Mouse (Mus musculus): Measurements from ENCODE around the gene Pde8b. TPM values are rescaled to one million over a fixed set of nuclear protein-coding genes. Genes with fewer than 3 reads are reported as not detected.

Gene Pde8b
- polyA plus RNA-seq, 1 experiment = 0.88 TPM

DNA sequence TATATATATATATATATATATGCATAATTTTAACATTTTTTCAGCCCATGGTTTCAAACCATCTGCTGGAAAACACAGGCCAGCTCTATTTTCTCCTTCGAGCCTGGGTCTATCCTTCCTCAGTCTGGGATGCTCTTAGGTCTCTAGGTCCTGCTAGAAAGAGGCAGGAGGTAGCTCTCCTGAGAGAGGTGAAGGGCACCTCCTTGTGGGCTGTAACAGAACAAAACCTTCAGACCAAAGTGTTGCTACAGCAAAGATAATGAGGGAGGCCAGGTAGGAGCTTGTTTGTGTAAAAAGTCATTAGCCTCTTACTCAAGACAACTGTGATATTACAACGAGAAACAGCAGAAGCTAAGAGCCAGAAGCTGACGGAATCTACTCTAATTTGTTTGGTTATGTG lies 140.6 kb downstream of the Pde8b start:
- Histone ChIP-seq H3K27me3 (ENCODE audit: control insufficient read depth, insufficient read depth, low read length) (no peaks in the 10 kb centered on the region), H3K4me3 (ENCODE audit: control insufficient read depth, insufficient read depth, low read length) (no peak overlapping the region), H3K36me3 (ENCODE audit: control insufficient read depth, insufficient read depth, low read length) (no peaks in the 10 kb centered on the region), H3K27ac (ENCODE audit: control insufficient read depth, insufficient read depth, low read length) (no peak overlapping the region), H3K4me1 (replicated peaks; ENCODE audit: control insufficient read depth, insufficient read depth, low read length) (no peaks in the 10 kb centered on the region)
- no peak for DNase-seq
- 78% methylated on average over 3 of the region's 3 CpGs for WGBS
- TF ChIP-seq CTCF (IDR thresholded peaks at IDR 0.05; ENCODE audit: borderline replicate concordance, control insufficient read depth, extremely low read depth, insufficient read depth, low read length, poor library complexity) (no peak), POLR2A (IDR thresholded peaks at IDR 0.05; ENCODE audit: control insufficient read depth, extremely low read depth, insufficient read depth, low read length, poor library complexity) (no peak)

- Histone ChIP-seq H3K27ac (ENCODE audit: control insufficient read depth, insufficient read depth, low read length) (no peak overlapping the region), H3K4me3 (ENCODE audit: control insufficient read depth, insufficient read depth, low read length) (no peak overlapping the region), H3K36me3 (ENCODE audit: control insufficient read depth, insufficient read depth, low read length) (no peaks in the 10 kb centered on the region), H3K4me1 (replicated peaks; ENCODE audit: control insufficient read depth, insufficient read depth, low read length) (no peaks in the 10 kb centered on the region), H3K27me3 (ENCODE audit: control insufficient read depth, insufficient read depth, low read length) (no peaks in the 10 kb centered on the region)
- WGBS = 80% methylated on average over 7 of the region's 7 CpGs
- DNase-seq = no peak
- TF ChIP-seq CTCF (IDR thresholded peaks at IDR 0.05; ENCODE audit: borderline replicate concordance, control insufficient read depth, extremely low read depth, insufficient read depth, low read length, poor library complexity) = no peak
- no peak for TF ChIP-seq POLR2A (IDR thresholded peaks at IDR 0.05; ENCODE audit: control insufficient read depth, extremely low read depth, insufficient read depth, low read length, poor library complexity)
Measured at GRCm38 (mm10) chr13:95108035-95108434, 142.1 kb downstream of the Pde8b start.

GRCm38 (mm10) chr13:95104865-95105264 lies 145.3 kb downstream of the Pde8b start:
- TF ChIP-seq CTCF (IDR thresholded peaks at IDR 0.05; ENCODE audit: borderline replicate concordance, control insufficient read depth, extremely low read depth, insufficient read depth, low read length, poor library complexity) (no peak), POLR2A (IDR thresholded peaks at IDR 0.05; ENCODE audit: control insufficient read depth, extremely low read depth, insufficient read depth, low read length, poor library complexity) (no peak)
- Histone ChIP-seq H3K4me1 (replicated peaks; ENCODE audit: control insufficient read depth, insufficient read depth, low read length) (no peaks in the 10 kb centered on the region), H3K36me3 (ENCODE audit: control insufficient read depth, insufficient read depth, low read length) (no peaks in the 10 kb centered on the region), H3K27ac (ENCODE audit: control insufficient read depth, insufficient read depth, low read length) (no peak overlapping the region), H3K4me3 (ENCODE audit: control insufficient read depth, insufficient read depth, low read length) (no peak overlapping the region), H3K27me3 (ENCODE audit: control insufficient read depth, insufficient read depth, low read length) (no peaks in the 10 kb centered on the region)
- no peak for DNase-seq
- WGBS = 86% methylated on average over 4 of the region's 4 CpGs

DNA sequence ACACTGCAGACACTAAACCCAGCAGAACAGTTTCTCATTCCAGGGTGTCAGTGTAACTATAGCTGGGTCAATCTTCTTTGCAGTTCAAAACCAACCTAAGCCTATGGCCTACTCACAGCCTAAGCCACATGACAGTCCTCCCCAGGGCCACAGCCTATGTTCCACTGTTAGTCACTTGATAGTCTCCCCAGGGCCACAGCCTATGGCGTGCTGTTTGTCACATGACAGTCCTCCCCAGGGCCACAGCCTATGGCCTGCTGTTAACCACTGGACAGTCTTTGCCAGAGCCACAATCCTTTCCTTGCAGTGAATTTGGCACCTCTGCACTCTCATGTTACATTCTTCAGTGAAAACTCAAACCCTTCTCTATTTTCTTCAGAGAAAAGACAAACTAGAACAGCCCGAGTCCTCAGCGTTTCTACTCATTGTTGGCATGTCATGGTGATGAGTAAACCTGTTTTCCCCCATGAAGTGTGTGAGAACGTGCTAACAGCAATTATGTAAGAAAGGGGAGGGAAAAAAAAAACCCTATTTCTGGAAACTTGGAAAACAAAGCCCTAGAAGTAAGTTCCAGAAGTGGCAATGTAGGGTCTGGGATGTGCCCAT lies 147.0 kb downstream of the Pde8b start:
- no peak for DNase-seq
- TF ChIP-seq POLR2A (IDR thresholded peaks at IDR 0.05; ENCODE audit: control insufficient read depth, extremely low read depth, insufficient read depth, low read length, poor library complexity) = no peak
- TF ChIP-seq CTCF (IDR thresholded peaks at IDR 0.05; ENCODE audit: borderline replicate concordance, control insufficient read depth, extremely low read depth, insufficient read depth, low read length, poor library complexity) = no peak
- 88% methylated on average over 4 of the region's 4 CpGs for WGBS
- H3K27me3 ChIP-seq (ENCODE audit: control insufficient read depth, insufficient read depth, low read length) = no peaks in the 10 kb centered on the region
- no peaks in the 10 kb centered on the region for H3K36me3 ChIP-seq (ENCODE audit: control insufficient read depth, insufficient read depth, low read length)
- no peak overlapping the region for H3K4me3 ChIP-seq (ENCODE audit: control insufficient read depth, insufficient read depth, low read length)
- H3K27ac ChIP-seq (ENCODE audit: control insufficient read depth, insufficient read depth, low read length) = no peak overlapping the region
- no peaks in the 10 kb centered on the region for H3K4me1 ChIP-seq (replicated peaks; ENCODE audit: control insufficient read depth, insufficient read depth, low read length)

DNA sequence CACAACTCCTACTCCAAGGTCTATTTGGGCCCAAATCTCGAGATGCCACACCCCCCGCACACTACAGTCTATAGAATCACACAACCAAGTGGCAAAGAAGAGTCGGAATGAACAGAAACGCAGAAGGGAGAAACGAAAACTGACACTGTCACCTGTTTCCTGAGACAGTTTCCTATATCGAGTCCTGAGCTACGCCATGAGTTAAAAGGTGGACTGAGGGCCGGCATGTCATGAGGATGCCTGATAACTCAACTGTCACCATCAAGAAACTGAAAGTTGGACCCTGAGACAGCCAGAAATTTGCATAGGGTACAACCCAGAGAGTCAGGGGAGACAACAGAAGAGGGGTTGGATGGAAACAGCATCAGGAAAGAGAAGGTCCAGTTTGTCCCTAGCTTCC lies 148.8 kb downstream of the Pde8b start:
- Histone ChIP-seq H3K4me3 (ENCODE audit: control insufficient read depth, insufficient read depth, low read length) (no peak overlapping the region), H3K36me3 (ENCODE audit: control insufficient read depth, insufficient read depth, low read length) (no peaks in the 10 kb centered on the region), H3K27me3 (ENCODE audit: control insufficient read depth, insufficient read depth, low read length) (no peaks in the 10 kb centered on the region), H3K27ac (ENCODE audit: control insufficient read depth, insufficient read depth, low read length) (no peak overlapping the region), H3K4me1 (replicated peaks; ENCODE audit: control insufficient read depth, insufficient read depth, low read length) (no peaks in the 10 kb centered on the region)
- DNase-seq = no peak
- 74% methylated on average over 8 of the region's 8 CpGs for WGBS
- TF ChIP-seq POLR2A (IDR thresholded peaks at IDR 0.05; ENCODE audit: control insufficient read depth, extremely low read depth, insufficient read depth, low read length, poor library complexity) = no peak
- TF ChIP-seq CTCF (IDR thresholded peaks at IDR 0.05; ENCODE audit: borderline replicate concordance, control insufficient read depth, extremely low read depth, insufficient read depth, low read length, poor library complexity) = no peak

- no peaks in the 10 kb centered on the region for H3K36me3 ChIP-seq (ENCODE audit: control insufficient read depth, insufficient read depth, low read length)
- H3K27me3 ChIP-seq (ENCODE audit: control insufficient read depth, insufficient read depth, low read length) = no peaks in the 10 kb centered on the region
- 91% methylated on average over 8 of the region's 8 CpGs for WGBS
- H3K4me3 ChIP-seq (ENCODE audit: control insufficient read depth, insufficient read depth, low read length) = no peak overlapping the region
- no peaks in the 10 kb centered on the region for H3K4me1 ChIP-seq (replicated peaks; ENCODE audit: control insufficient read depth, insufficient read depth, low read length)
- no peak for DNase-seq
- TF ChIP-seq POLR2A (IDR thresholded peaks at IDR 0.05; ENCODE audit: control insufficient read depth, extremely low read depth, insufficient read depth, low read length, poor library complexity) (no peak), CTCF (IDR thresholded peaks at IDR 0.05; ENCODE audit: borderline replicate concordance, control insufficient read depth, extremely low read depth, insufficient read depth, low read length, poor library complexity) (no peak)
- H3K27ac ChIP-seq (ENCODE audit: control insufficient read depth, insufficient read depth, low read length) = no peak overlapping the region
Measured at GRCm38 (mm10) chr13:95098931-95099720, 151.0 kb downstream of the Pde8b start.
